Mouse (Mus musculus) left cerebral cortex, adult 11 months (tissue): Measurements from ENCODE around the gene Gnaq.

Source experiments
- DNase-seq: peaks from one replicate; pipeline ENCODE4 v3.0.0; 2022; ENCODE audit warnings: low spot score

Gnaq gene

GRCm38 (mm10) chr19:16198162-16198561, 65.5 kb downstream of the Gnaq start:
- no peak for DNase-seq

- DNase-seq = no peak
Observed at GRCm38 (mm10) chr19:16201356-16201755, 68.7 kb downstream of the Gnaq start.

- DNase-seq = no peak
Observed at GRCm38 (mm10) chr19:16204776-16205680, 72.4 kb downstream of the Gnaq start.

- DNase-seq = no peak
Observed at GRCm38 (mm10) chr19:16209616-16210015, 77.0 kb downstream of the Gnaq start.

- no peak for DNase-seq
Observed at GRCm38 (mm10) chr19:16214946-16215345, 82.3 kb downstream of the Gnaq start.

GRCm38 (mm10) chr19:16215430-16216016, 82.9 kb downstream of the Gnaq start:
- DNase-seq = no peak

- no peak for DNase-seq
Observed at GRCm38 (mm10) chr19:16219978-16220377, 87.3 kb downstream of the Gnaq start.

- no peak for DNase-seq
Observed at GRCm38 (mm10) chr19:16222526-16222925, 89.9 kb downstream of the Gnaq start.

GRCm38 (mm10) chr19:16223126-16223525, 90.5 kb downstream of the Gnaq start:
- DNase-seq = no peak

GRCm38 (mm10) chr19:16224831-16225230, 92.2 kb downstream of the Gnaq start:
- no peak for DNase-seq

- no peak for DNase-seq
Observed at GRCm38 (mm10) chr19:16231584-16231983, 99.0 kb downstream of the Gnaq start.

- DNase-seq = no peak
Observed at GRCm38 (mm10) chr19:16235594-16235993, 103.0 kb downstream of the Gnaq start.

GRCm38 (mm10) chr19:16237034-16237433, 104.4 kb downstream of the Gnaq start:
- no peak for DNase-seq

GRCm38 (mm10) chr19:16238072-16238471, 105.4 kb downstream of the Gnaq start:
- DNase-seq = no peak

GRCm38 (mm10) chr19:16238512-16238911, 105.9 kb downstream of the Gnaq start:
- no peak for DNase-seq

- DNase-seq = no peak
Observed at GRCm38 (mm10) chr19:16242708-16243107, 110.1 kb downstream of the Gnaq start.

- DNase-seq = no peak
Observed at GRCm38 (mm10) chr19:16249025-16249424, 116.4 kb downstream of the Gnaq start.

- DNase-seq = no peak
Observed at GRCm38 (mm10) chr19:16250921-16251320, 118.3 kb downstream of the Gnaq start.

- no peak for DNase-seq
Observed at GRCm38 (mm10) chr19:16251819-16252218, 119.2 kb downstream of the Gnaq start.

- DNase-seq = no peak
Observed at GRCm38 (mm10) chr19:16252696-16253095, 120.1 kb downstream of the Gnaq start.

GRCm38 (mm10) chr19:16254881-16255280, 122.2 kb downstream of the Gnaq start:
- DNase-seq = no peak

GRCm38 (mm10) chr19:16255294-16255693, 122.7 kb downstream of the Gnaq start:
- DNase-seq = no peak

GRCm38 (mm10) chr19:16258766-16259355, 126.2 kb downstream of the Gnaq start:
- no peak for DNase-seq
